In genomic region chr3:93497131-93497530, GRCm38 (mm10) we compare ENCODE assay signal across 37 mouse cellular contexts. TPM values are rescaled to one million over a fixed set of nuclear protein-coding genes. Genes with fewer than 3 reads are reported as not detected.
DNase-seq lines count a peak whose midpoint lies in the region; ATAC-seq and TF ChIP-seq lines count a peak whose summit lies in the region.
"Had no signal": no experiment of that assay in that cellular context is flagged by ENCODE, and none has a peak within 500 bp of the region (broad histone marks: within the 10 kb centered on the region; RNA-seq: fewer than 3 reads in every experiment).

No protein-coding gene starts in this region.

- H3K9me3 ChIP-seq in kidney, postnatal 0 days (replicated peaks; ENCODE audit: low read length) = no peaks in the 10 kb centered on the region
- H3K9me3 ChIP-seq in stomach, embryonic 15.5 days = no peaks in the 10 kb centered on the region
- H3K9me3 ChIP-seq: heart, embryonic 12.5 days; hindbrain, embryonic 13.5 days; liver, embryonic 15.5 days; megakaryocyte, embryonic 14.5 days; midbrain, embryonic 15.5 days had no signal

- DNase-seq in heart, adult 11 months = peak; percentile 40
- no peak for DNase-seq in heart, adult 18-20 months
- DNase-seq in kidney, adult 8-10 months = peak; percentile 34 to 38
- no peak for DNase-seq in kidney, postnatal 4 days
- DNase-seq in kidney, postnatal 0 days (ENCODE audit: low spot score) = peak; percentile 25
- no peak for DNase-seq in thymus, postnatal 36 days
- DNase-seq in embryo, embryonic 10 days (ENCODE audit: low spot score) = no peak
- DNase-seq: adrenal gland, adult 8-10 months; cerebellum, adult 2 months; cerebellum, postnatal 14 days; gastrocnemius, postnatal 25 days; heart, adult 2 months; heart, postnatal 4 days; layer of hippocampus, adult 9-11 months; liver; lung, postnatal 4 days; right cerebral cortex, postnatal 25 days had no signal

- no peak overlapping the region for H3K27ac ChIP-seq in kidney, postnatal 0 days
- peak overlapping the region; percentile 41; the same call in 1 of the 2 replicates for H3K27ac ChIP-seq in stomach, embryonic 15.5 days
- H3K27ac ChIP-seq: heart, adult 2 months; hindbrain, embryonic 13.5 days; liver, embryonic 15.5 days; midbrain, embryonic 15.5 days had no signal

- WGBS in kidney, postnatal 0 days = 60% methylated on average over 3 of the region's 3 CpGs
- WGBS in stomach, embryonic 15.5 days = 47% methylated on average over 3 of the region's 3 CpGs

- no peaks in the 10 kb centered on the region for H3K4me1 ChIP-seq in kidney, postnatal 0 days (replicated peaks; ENCODE audit: insufficient read depth, low read length)
- no peaks in the 10 kb centered on the region for H3K4me1 ChIP-seq in stomach, embryonic 15.5 days
- H3K4me1 ChIP-seq: heart, embryonic 12.5 days; hindbrain, embryonic 13.5 days; liver, embryonic 15.5 days; midbrain, embryonic 15.5 days had no signal

- no peak overlapping the region for H3K4me2 ChIP-seq in kidney, postnatal 0 days (ENCODE audit: low read length)
- no peak overlapping the region for H3K4me2 ChIP-seq in stomach, embryonic 15.5 days
- H3K4me2 ChIP-seq: heart, embryonic 12.5 days; hindbrain, embryonic 13.5 days; liver, embryonic 15.5 days; midbrain, embryonic 15.5 days had no signal

- H3K27me3 ChIP-seq in kidney, postnatal 0 days (ENCODE audit: insufficient read depth, low read length) = no peaks in the 10 kb centered on the region
- no peaks in the 10 kb centered on the region for H3K27me3 ChIP-seq in stomach, embryonic 15.5 days (replicated peaks)
- H3K27me3 ChIP-seq: CH12.LX; heart, embryonic 12.5 days; hindbrain, embryonic 13.5 days; liver, embryonic 15.5 days; megakaryocyte, embryonic 14.5 days; midbrain, embryonic 15.5 days had no signal

- no peak for TF ChIP-seq CTCF in kidney, postnatal 0 days (IDR thresholded peaks at IDR 0.05; ENCODE audit: low read depth)

- no peak overlapping the region for H3K4me3 ChIP-seq in kidney, postnatal 0 days (replicated peaks; ENCODE audit: low read depth, low read length)
- H3K4me3 ChIP-seq in stomach, embryonic 15.5 days (replicated peaks) = no peak overlapping the region
- H3K4me3 ChIP-seq: heart, adult 2 months; heart, embryonic 12.5 days; hindbrain, embryonic 13.5 days; liver, embryonic 15.5 days; megakaryocyte, embryonic 14.5 days; midbrain, embryonic 15.5 days had no signal

- no peak overlapping the region for H3K9ac ChIP-seq in kidney, postnatal 0 days (ENCODE audit: low read depth, low read length)
- no peak overlapping the region for H3K9ac ChIP-seq in stomach, embryonic 15.5 days
- H3K9ac ChIP-seq: heart, embryonic 12.5 days; hindbrain, embryonic 13.5 days; liver, embryonic 15.5 days; midbrain, embryonic 15.5 days had no signal

- no peak for ATAC-seq in kidney, postnatal 0 days (replicated peaks; ENCODE audit: low FRiP score, low read depth)
- peak; percentile 77 for ATAC-seq in stomach, embryonic 15.5 days (ENCODE audit: insufficient read depth, low FRiP score, low read depth)
- ATAC-seq: forebrain, embryonic 14.5 days; midbrain, embryonic 15.5 days had no signal

- no peaks in the 10 kb centered on the region for H3K36me3 ChIP-seq in kidney, postnatal 0 days (ENCODE audit: insufficient read depth, low read length)
- H3K36me3 ChIP-seq in stomach, embryonic 15.5 days = no peaks in the 10 kb centered on the region
- H3K36me3 ChIP-seq: heart, embryonic 12.5 days; hindbrain, embryonic 13.5 days; liver, embryonic 15.5 days; midbrain, embryonic 15.5 days had no signal

RNA-seq across cellular contexts. Expression of gene S100a11, which starts 23.2 kb away (rescaled TPM):
- 10 to 100 TPM; 52.4 to 78.2 TPM for total RNA-seq in heart, adult 18-20 months (2021)
- 2,066 and 2,191 TPM in 2 replicates for polyA plus RNA-seq in kidney, postnatal 0 days (2015; fragmentation: Nextera tagmentation; extraction: Ambion mirVana)
- polyA plus RNA-seq in stomach, embryonic 15.5 days (2015; fragmentation: Nextera tagmentation; extraction: Ambion mirVana) = 1,455 and 1,609 TPM in 2 replicates

RNA-seq across cellular contexts. Expression of gene Tchhl1, which starts 28.6 kb away (rescaled TPM):
- total RNA-seq in heart, adult 18-20 months (2021) = not detected
- polyA plus RNA-seq in kidney, postnatal 0 days (2015; fragmentation: Nextera tagmentation; extraction: Ambion mirVana) = 0.28 and 0.33 TPM in 2 replicates
- not detected in 2 replicates for polyA plus RNA-seq in stomach, embryonic 15.5 days (2015; fragmentation: Nextera tagmentation; extraction: Ambion mirVana)
- total RNA-seq: CH12.LX; ES-E14; gastrocnemius, adult 18-20 months; gastrocnemius, postnatal 25 days; heart, adult 2 months; heart, postnatal 4 days; left cerebral cortex, postnatal 14 days; neutrophil, adult 5-6 weeks had no signal
- polyA plus RNA-seq: C2C12; cerebellum, adult 2 months; cortical plate, adult 2 months; embryonic facial prominence, embryonic 11.5 days; forebrain, embryonic 14.5 days; heart, adult 2 months; heart, embryonic 12.5 days; heart, postnatal 0 days; hindbrain, embryonic 13.5 days; limb, embryonic 11.5 days; liver, embryonic 15.5 days; lung, embryonic 16.5 days; midbrain, embryonic 15.5 days; testis, adult 2 months; urinary bladder, adult 2 months had no signal

RNA-seq across cellular contexts. Expression of gene Tchh, which starts 55.0 kb away (rescaled TPM):
- total RNA-seq in heart, adult 18-20 months (2021) = under 1 TPM in 1 of 2 experiments, not detected in 1; 0.05 TPM
- 6.7 and 7.1 TPM in 2 replicates for polyA plus RNA-seq in kidney, postnatal 0 days (2015; fragmentation: Nextera tagmentation; extraction: Ambion mirVana)
- polyA plus RNA-seq in stomach, embryonic 15.5 days (2015; fragmentation: Nextera tagmentation; extraction: Ambion mirVana) = 1.5 and 1.6 TPM in 2 replicates
- total RNA-seq: CH12.LX had no signal

RNA-seq across cellular contexts. Expression of gene S100a10, which starts 57.7 kb away (rescaled TPM):
- 100 to 1,000 TPM in 1 of 2 experiments, 10 to 100 TPM in 1; 92.1 to 100 TPM for total RNA-seq in heart, adult 18-20 months (2021)
- 534 and 566 TPM in 2 replicates for polyA plus RNA-seq in kidney, postnatal 0 days (2015; fragmentation: Nextera tagmentation; extraction: Ambion mirVana)
- 444 and 470 TPM in 2 replicates for polyA plus RNA-seq in stomach, embryonic 15.5 days (2015; fragmentation: Nextera tagmentation; extraction: Ambion mirVana)

Comparison
In these comparisons a context has a peak if more than half of its experiments do, and no peak if none do; other contexts are left out.
1. DNase-seq: peak in heart, adult 11 months (single experiment), kidney, adult 8-10 months (2 of 2) and kidney, postnatal 0 days (single experiment); none in heart, adult 18-20 months (0 of 2), kidney, postnatal 4 days (0 of 2), thymus, postnatal 36 days (0 of 2) and embryo, embryonic 10 days (single experiment).